Mouse (Mus musculus) adrenal gland, adult 2 months (tissue): ENCODE measurements at regions not wholly inside any gene's neighbourhood (a gene's known extent, or its start where the extent isn't known, plus 50 kb on each side); places are given as distances from the start of the nearest gene placed in this dataset.

Experiments used
- DNase-seq: peaks from one replicate; pipeline ENCODE4 v3.0.0; 2021

GRCm38 (mm10) chr3:58315236-58315635 lies 99.3 kb upstream of the Tsc22d2 start:
- no peak for DNase-seq

- DNase-seq, result no peak
Observed at GRCm38 (mm10) chr3:58317240-58317639, 97.3 kb upstream of the Tsc22d2 start.

- DNase-seq, result no peak
Observed at GRCm38 (mm10) chr3:58318756-58319155, 95.8 kb upstream of the Tsc22d2 start.

GRCm38 (mm10) chr3:58319463-58319862 lies 95.1 kb upstream of the Tsc22d2 start:
- DNase-seq, result no peak

- DNase-seq, result no peak
Observed at GRCm38 (mm10) chr3:58320812-58321211, 93.7 kb upstream of the Tsc22d2 start.

- no peak for DNase-seq
Observed at GRCm38 (mm10) chr3:58322322-58322721, 92.2 kb upstream of the Tsc22d2 start.

GRCm38 (mm10) chr3:58327721-58328120 lies 86.8 kb upstream of the Tsc22d2 start:
- no peak for DNase-seq

GRCm38 (mm10) chr3:58330186-58330585 lies 84.3 kb upstream of the Tsc22d2 start:
- DNase-seq, result peak; percentile 78

GRCm38 (mm10) chr3:58333997-58334396 lies 80.5 kb upstream of the Tsc22d2 start:
- no peak for DNase-seq

GRCm38 (mm10) chr3:58335277-58335676 lies 79.2 kb upstream of the Tsc22d2 start:
- no peak for DNase-seq

- DNase-seq, result no peak
Observed at GRCm38 (mm10) chr3:58336135-58336534, 78.4 kb upstream of the Tsc22d2 start.

GRCm38 (mm10) chr3:58336590-58336989 lies 77.9 kb upstream of the Tsc22d2 start:
- no peak for DNase-seq

- DNase-seq, result peak; percentile 70
Observed at GRCm38 (mm10) chr3:58338976-58339375, 75.5 kb upstream of the Tsc22d2 start.

- no peak for DNase-seq
Observed at GRCm38 (mm10) chr3:58342096-58342495, 72.4 kb upstream of the Tsc22d2 start.

- DNase-seq, result no peak
Observed at GRCm38 (mm10) chr3:58362563-58362962, 52.0 kb upstream of the Tsc22d2 start.

GRCm38 (mm10) chr3:58364526-58364925 lies 50.0 kb upstream of the Tsc22d2 start:
- no peak for DNase-seq
